In genomic region chr14:57744547-57744946, GRCm38 (mm10) we compare ENCODE assay signal across 8 mouse cellular contexts. TPM values are rescaled to one million over a fixed set of nuclear protein-coding genes. Genes with fewer than 3 reads are reported as not detected.
DNase-seq lines count a peak whose midpoint lies in the region; ATAC-seq and TF ChIP-seq lines count a peak whose summit lies in the region.

No protein-coding gene starts in this region.

- H3K9me3 ChIP-seq in neural tube, embryonic 11.5 days (ENCODE audit: control insufficient read depth, low read length): no peaks in the 10 kb centered on the region
- H3K9me3 ChIP-seq in forebrain, embryonic 13.5 days (replicated peaks): no peaks in the 10 kb centered on the region
- no peaks in the 10 kb centered on the region for H3K9me3 ChIP-seq in intestine, embryonic 16.5 days (ENCODE audit: control insufficient read depth, low read length)
- H3K9me3 ChIP-seq in lung, embryonic 14.5 days (ENCODE audit: low read depth, low read length): no peaks in the 10 kb centered on the region
- H3K9me3 ChIP-seq in stomach, postnatal 0 days (ENCODE audit: control insufficient read depth, low read length): no peaks in the 10 kb centered on the region

- under 1% methylated on average over 8 of the region's 8 CpGs for WGBS in neural tube, embryonic 11.5 days
- WGBS in forebrain, embryonic 13.5 days: under 1% methylated on average over 8 of the region's 8 CpGs
- 2% methylated on average over 8 of the region's 8 CpGs for WGBS in intestine, embryonic 16.5 days
- 0% methylated on average over 8 of the region's 8 CpGs for WGBS in lung, embryonic 14.5 days
- 2% methylated on average over 8 of the region's 8 CpGs for WGBS in stomach, postnatal 0 days

- no peak for TF ChIP-seq EP300 in stomach, postnatal 0 days (optimal IDR thresholded peaks at IDR 0.05)

- ATAC-seq in neural tube, embryonic 11.5 days (ENCODE audit: insufficient read depth, low FRiP score, low TSS enrichment): no peak
- no peak for ATAC-seq in forebrain, embryonic 13.5 days
- no peak for ATAC-seq in intestine, embryonic 16.5 days
- no peak for ATAC-seq in lung, embryonic 14.5 days (ENCODE audit: insufficient read depth)
- no peak for ATAC-seq in stomach, postnatal 0 days (ENCODE audit: low FRiP score, low TSS enrichment)

- H3K27ac ChIP-seq in neural tube, embryonic 11.5 days (ENCODE audit: low read depth, low read length): no peak overlapping the region
- no peak overlapping the region for H3K27ac ChIP-seq in forebrain, embryonic 13.5 days
- no peak overlapping the region for H3K27ac ChIP-seq in intestine, embryonic 16.5 days (ENCODE audit: low read length)
- 0 out of 2 replicates have a peak overlapping the region, but pooled peaks have one; percentile 97 for H3K27ac ChIP-seq in lung, embryonic 14.5 days (ENCODE audit: low read depth)
- H3K27ac ChIP-seq in stomach, postnatal 0 days (replicated peaks): no peak overlapping the region

- peak overlapping the region; percentile 94 for H3K4me3 ChIP-seq in neural tube, embryonic 11.5 days (ENCODE audit: low read depth, low read length)
- peak overlapping the region; percentile 90 for H3K4me3 ChIP-seq in forebrain, embryonic 13.5 days
- H3K4me3 ChIP-seq in intestine, embryonic 16.5 days (ENCODE audit: low read length): peak overlapping the region; percentile 93
- H3K4me3 ChIP-seq in lung, embryonic 14.5 days (ENCODE audit: low read depth, low read length): peak overlapping the region; percentile 90
- H3K4me3 ChIP-seq in stomach, postnatal 0 days (ENCODE audit: low read depth, low read length): peak overlapping the region; percentile 96

- no peaks in the 10 kb centered on the region for H3K36me3 ChIP-seq in neural tube, embryonic 11.5 days (ENCODE audit: control insufficient read depth, insufficient read depth, low read length)
- H3K36me3 ChIP-seq in forebrain, embryonic 13.5 days (ENCODE audit: poor library complexity, severe bottlenecking): no peaks in the 10 kb centered on the region
- no peaks in the 10 kb centered on the region for H3K36me3 ChIP-seq in intestine, embryonic 16.5 days (ENCODE audit: control insufficient read depth, insufficient read depth, low read length)
- H3K36me3 ChIP-seq in lung, embryonic 14.5 days (ENCODE audit: insufficient read depth): no peaks in the 10 kb centered on the region
- no peaks in the 10 kb centered on the region for H3K36me3 ChIP-seq in stomach, postnatal 0 days (ENCODE audit: control insufficient read depth, insufficient read depth, low read length)

- peak overlapping the region; percentile 63 for H3K4me2 ChIP-seq in neural tube, embryonic 11.5 days (ENCODE audit: low read depth)
- peak overlapping the region; percentile 93 for H3K4me2 ChIP-seq in forebrain, embryonic 13.5 days
- peak overlapping the region; percentile 69 for H3K4me2 ChIP-seq in intestine, embryonic 16.5 days (ENCODE audit: low read depth, low read length)
- peak overlapping the region; percentile 78 for H3K4me2 ChIP-seq in lung, embryonic 14.5 days
- peak overlapping the region; percentile 71 for H3K4me2 ChIP-seq in stomach, postnatal 0 days (replicated peaks; ENCODE audit: low read depth)

- no peaks in the 10 kb centered on the region; the same call in 1 of the 2 replicates for H3K4me1 ChIP-seq in neural tube, embryonic 11.5 days (ENCODE audit: control insufficient read depth, insufficient read depth, low read length)
- peaks cover 22% of the 10 kb centered on the region for H3K4me1 ChIP-seq in forebrain, embryonic 13.5 days
- peaks cover 13% of the 10 kb centered on the region for H3K4me1 ChIP-seq in intestine, embryonic 16.5 days (ENCODE audit: control insufficient read depth, insufficient read depth, low read length)
- H3K4me1 ChIP-seq in lung, embryonic 14.5 days (ENCODE audit: insufficient read depth): peaks cover 9% of the 10 kb centered on the region
- 0 out of 2 replicates have a peak, but pooled peaks cover 3% of the 10 kb centered on the region for H3K4me1 ChIP-seq in stomach, postnatal 0 days (replicated peaks; ENCODE audit: control insufficient read depth, insufficient read depth)

- no peak for TF ChIP-seq CTCF in lung, embryonic 14.5 days (IDR thresholded peaks at IDR 0.05; ENCODE audit: low read depth)
- no peak for TF ChIP-seq CTCF in stomach, postnatal 0 days (IDR thresholded peaks at IDR 0.05; ENCODE audit: low read depth)

- H3K9ac ChIP-seq in neural tube, embryonic 11.5 days (ENCODE audit: low read length): no peak overlapping the region
- no peak overlapping the region for H3K9ac ChIP-seq in forebrain, embryonic 13.5 days
- peak overlapping the region; percentile 11; the same call in 1 of the 2 replicates for H3K9ac ChIP-seq in intestine, embryonic 16.5 days (ENCODE audit: low read depth, low read length)
- H3K9ac ChIP-seq in lung, embryonic 14.5 days: peak overlapping the region; percentile 98
- peak overlapping the region; percentile 97; the same call in 1 of the 2 replicates for H3K9ac ChIP-seq in stomach, postnatal 0 days (ENCODE audit: low read length)

- DNase-seq in neural tube, embryonic 11.5 days (ENCODE audit: low spot score): no peak
- DNase-seq in neural tube, embryonic 10.5 days (ENCODE audit: extremely low spot score, low spot score): no peak
- peak; percentile 81 for DNase-seq in lung, embryonic 14.5 days
- peak; percentile 39 for DNase-seq in stomach, postnatal 0 days (ENCODE audit: low spot score)
- DNase-seq in thymus, postnatal 25 days: no peak
- no peak for DNase-seq in right cerebral cortex, adult 18-20 months

- no peaks in the 10 kb centered on the region for H3K27me3 ChIP-seq in neural tube, embryonic 11.5 days (ENCODE audit: control insufficient read depth, insufficient read depth, low read length)
- peaks cover 7% of the 10 kb centered on the region; the same call in 1 of the 2 replicates for H3K27me3 ChIP-seq in forebrain, embryonic 13.5 days
- H3K27me3 ChIP-seq in intestine, embryonic 16.5 days (replicated peaks; ENCODE audit: control insufficient read depth, insufficient read depth, low read length): no peaks in the 10 kb centered on the region
- no peaks in the 10 kb centered on the region for H3K27me3 ChIP-seq in lung, embryonic 14.5 days (ENCODE audit: insufficient read depth, low read length)
- no peaks in the 10 kb centered on the region for H3K27me3 ChIP-seq in stomach, postnatal 0 days (ENCODE audit: control insufficient read depth, insufficient read depth, low read length)

RNA-seq across cellular contexts. Expression of gene Gm49361, which starts 1.4 kb away (rescaled TPM):
- polyA plus RNA-seq in neural tube, embryonic 11.5 days (2014; fragmentation: Nextera tagmentation; extraction: Ambion mirVana): not detected in 2 replicates
- not detected in 2 replicates for polyA plus RNA-seq in forebrain, embryonic 13.5 days (2015; fragmentation: Nextera tagmentation; extraction: Ambion mirVana)
- polyA plus RNA-seq in intestine, embryonic 16.5 days (2015; fragmentation: Nextera tagmentation; extraction: Ambion mirVana): not detected in 2 replicates
- not detected in 2 replicates for polyA plus RNA-seq in lung, embryonic 14.5 days (2014; fragmentation: Nextera tagmentation; extraction: Ambion mirVana)
- polyA plus RNA-seq in stomach, postnatal 0 days (2015; fragmentation: Nextera tagmentation; extraction: Ambion mirVana): not detected in 2 replicates

RNA-seq across cellular contexts. Expression of gene Lats2, which starts 13.6 kb away (rescaled TPM):
- polyA plus RNA-seq in neural tube, embryonic 11.5 days (2014; fragmentation: Nextera tagmentation; extraction: Ambion mirVana): 17.5 and 18.0 TPM in 2 replicates
- polyA plus RNA-seq in forebrain, embryonic 13.5 days (2015; fragmentation: Nextera tagmentation; extraction: Ambion mirVana): 7.8 and 8.3 TPM in 2 replicates
- polyA plus RNA-seq in intestine, embryonic 16.5 days (2015; fragmentation: Nextera tagmentation; extraction: Ambion mirVana): 11.5 and 13.4 TPM in 2 replicates
- polyA plus RNA-seq in lung, embryonic 14.5 days (2014; fragmentation: Nextera tagmentation; extraction: Ambion mirVana): 25.1 and 28.9 TPM in 2 replicates
- 10.9 and 11.5 TPM in 2 replicates for polyA plus RNA-seq in stomach, postnatal 0 days (2015; fragmentation: Nextera tagmentation; extraction: Ambion mirVana)

RNA-seq across cellular contexts. Expression of gene Sap18, which starts 53.4 kb away (rescaled TPM):
- 24.1 and 35.0 TPM in 2 replicates for polyA plus RNA-seq in neural tube, embryonic 11.5 days (2014; fragmentation: Nextera tagmentation; extraction: Ambion mirVana)
- 24.1 and 24.5 TPM in 2 replicates for polyA plus RNA-seq in forebrain, embryonic 13.5 days (2015; fragmentation: Nextera tagmentation; extraction: Ambion mirVana)
- 17.0 and 18.8 TPM in 2 replicates for polyA plus RNA-seq in intestine, embryonic 16.5 days (2015; fragmentation: Nextera tagmentation; extraction: Ambion mirVana)
- polyA plus RNA-seq in lung, embryonic 14.5 days (2014; fragmentation: Nextera tagmentation; extraction: Ambion mirVana): 20.1 and 28.3 TPM in 2 replicates
- polyA plus RNA-seq in stomach, postnatal 0 days (2015; fragmentation: Nextera tagmentation; extraction: Ambion mirVana): 10.3 and 17.2 TPM in 2 replicates

Comparison
In these comparisons a context has a peak if more than half of its experiments do, and no peak if none do; other contexts are left out.
1. DNase-seq: peak in lung, embryonic 14.5 days (single experiment) and stomach, postnatal 0 days (single experiment); none in neural tube, embryonic 11.5 days (single experiment), neural tube, embryonic 10.5 days (single experiment), thymus, postnatal 25 days (single experiment) and right cerebral cortex, adult 18-20 months (single experiment).
2. H3K9ac ChIP-seq: peak in intestine, embryonic 16.5 days (single experiment), lung, embryonic 14.5 days (single experiment) and stomach, postnatal 0 days (single experiment); none in neural tube, embryonic 11.5 days (single experiment) and forebrain, embryonic 13.5 days (single experiment).
3. Peak in every context shown above with its lines, with median percentiles within 50 percentile points of each other: H3K4me2 ChIP-seq and H3K4me3 ChIP-seq.